Mouse (Mus musculus): Measurements from ENCODE around the gene Mthfsd. TPM values are rescaled to one million over a fixed set of nuclear protein-coding genes. Genes with fewer than 3 reads are reported as not detected.
A peak's percentile ranks its signal among the peaks of the same experiment; 100 is the strongest.
"Not testable (repeated sequence)": the region's sequence is repeated elsewhere in the genome, so short reads cannot be mapped to it uniquely, and the experiment has no call there.

Gene Mthfsd
- polyA plus RNA-seq (2017; shearing (Covaris generic)) = 10 to 100 TPM; 19.7 to 36.8 TPM

DNA sequence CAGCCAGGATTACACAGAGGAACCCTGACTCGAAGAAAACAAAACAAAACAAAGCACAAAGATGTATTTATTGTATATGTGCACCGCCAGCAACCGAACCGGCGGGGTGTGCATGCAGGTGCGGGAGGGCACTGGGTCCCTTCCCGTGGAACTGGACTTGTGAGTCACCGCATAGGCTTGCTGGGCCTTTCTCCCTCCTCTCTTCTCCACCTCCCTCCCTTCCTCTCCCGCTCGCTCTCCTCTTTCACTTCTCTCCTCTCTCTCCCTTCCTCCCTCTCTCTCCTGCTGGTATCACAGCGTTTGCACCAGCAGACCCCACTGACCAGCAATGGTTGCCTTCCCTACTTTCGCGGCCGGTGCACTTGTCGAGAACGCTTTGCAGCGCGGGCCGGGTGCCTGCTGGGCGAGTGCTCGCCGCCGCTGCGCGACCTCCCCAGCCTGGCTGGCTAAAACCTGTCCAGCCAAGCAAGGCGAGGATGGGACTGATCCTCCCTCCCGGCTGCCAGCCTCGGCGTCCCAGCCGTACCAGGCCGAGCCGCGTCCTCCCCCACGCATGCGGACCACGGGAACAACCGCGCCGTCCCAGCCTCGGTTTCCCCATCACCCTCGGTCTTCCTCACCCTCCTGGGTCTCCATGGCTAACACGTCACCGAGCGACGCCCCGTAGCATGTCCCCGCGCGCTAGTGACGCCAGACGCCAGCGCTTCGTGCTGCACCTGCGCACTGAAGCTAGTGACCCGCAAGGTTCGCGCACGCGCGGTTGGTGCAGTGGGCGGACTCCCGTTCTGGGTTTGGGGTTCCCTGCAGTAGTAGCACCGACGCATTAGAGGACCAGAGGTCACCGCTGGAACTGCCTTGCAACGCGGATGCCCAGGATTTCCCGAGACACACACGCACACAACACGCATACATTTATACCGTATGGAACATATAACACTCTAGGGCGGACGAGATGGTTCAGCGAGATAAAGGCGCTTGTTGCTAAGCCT is at the start of gene Mthfsd:
Mthfsd (minus strand) TSS at position 725 of the 989 bp plus-strand sequence.
- ATAC-seq = peak; percentile 88

DNA sequence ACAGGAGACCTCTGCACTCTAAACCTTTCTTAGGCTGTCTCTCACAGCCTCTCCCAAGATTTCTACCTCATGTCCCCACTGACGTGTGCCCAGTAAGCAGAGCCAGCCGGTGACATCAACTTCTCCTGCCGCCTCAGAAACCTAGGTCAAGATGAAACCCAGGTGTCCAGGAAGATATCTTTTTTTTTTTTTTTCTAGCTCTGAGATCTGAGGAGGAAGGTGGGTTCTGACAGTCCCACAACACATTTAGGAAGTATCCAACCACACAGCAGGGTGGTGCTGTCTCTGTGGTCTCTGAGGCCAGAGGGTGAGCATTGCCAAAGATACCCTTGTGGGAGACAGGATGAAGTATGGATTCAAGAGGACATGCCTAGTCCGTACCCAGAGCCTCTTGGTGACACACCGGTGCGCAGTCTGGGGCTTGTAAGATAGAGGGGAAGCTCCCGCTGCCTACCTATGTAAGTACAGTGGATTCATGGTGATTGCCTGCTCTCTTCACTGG is 48.8 kb upstream of the Mthfsd start:
- no peak for ATAC-seq

DNA sequence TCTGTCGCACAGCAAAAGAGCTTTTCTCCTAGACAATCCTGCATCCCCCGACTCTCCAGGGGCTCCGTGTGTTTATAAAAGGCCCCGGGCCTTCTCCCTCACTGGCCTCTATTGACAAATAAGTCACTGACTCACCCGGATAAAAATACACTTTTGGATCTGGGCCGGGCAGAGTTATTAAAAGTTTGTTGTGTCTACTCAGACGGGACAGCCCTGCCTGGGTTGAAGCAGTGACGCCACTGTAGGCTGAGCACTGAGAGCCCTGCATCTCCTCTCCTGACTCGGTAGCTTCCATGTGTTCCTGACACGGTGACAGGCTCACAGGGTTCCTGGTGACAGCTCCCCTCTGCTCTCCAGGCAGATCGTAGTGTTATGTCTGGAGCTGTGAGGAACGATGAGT is 44.2 kb upstream of the Mthfsd start:
- ATAC-seq = no peak

DNA sequence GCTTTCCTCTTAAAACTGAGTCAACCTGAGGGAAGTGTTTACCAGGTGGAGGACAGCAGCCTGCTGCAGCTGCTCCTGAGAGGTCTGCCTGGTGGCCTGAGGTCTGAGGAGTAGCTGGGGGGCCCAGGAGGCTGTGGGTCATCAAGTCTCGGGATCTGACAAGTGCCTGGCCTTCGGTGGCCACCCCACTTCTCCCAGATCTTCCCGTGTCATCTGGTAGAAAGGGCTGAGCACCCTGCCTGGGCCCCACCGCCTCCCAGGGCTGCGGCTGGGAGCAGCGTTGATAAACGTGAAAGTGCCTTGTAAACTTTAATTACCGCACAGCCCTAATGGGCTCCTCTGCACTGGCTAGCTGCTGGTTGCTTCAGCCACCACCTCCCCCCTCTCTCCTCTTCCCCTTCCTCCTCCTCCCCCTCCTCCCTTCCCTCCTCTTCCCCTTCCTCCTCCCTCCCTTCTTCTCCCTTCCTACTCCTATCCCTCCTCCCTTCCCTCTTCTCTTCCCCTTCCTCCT is 40.4 kb upstream of the Mthfsd start:
- ATAC-seq = no peak

DNA sequence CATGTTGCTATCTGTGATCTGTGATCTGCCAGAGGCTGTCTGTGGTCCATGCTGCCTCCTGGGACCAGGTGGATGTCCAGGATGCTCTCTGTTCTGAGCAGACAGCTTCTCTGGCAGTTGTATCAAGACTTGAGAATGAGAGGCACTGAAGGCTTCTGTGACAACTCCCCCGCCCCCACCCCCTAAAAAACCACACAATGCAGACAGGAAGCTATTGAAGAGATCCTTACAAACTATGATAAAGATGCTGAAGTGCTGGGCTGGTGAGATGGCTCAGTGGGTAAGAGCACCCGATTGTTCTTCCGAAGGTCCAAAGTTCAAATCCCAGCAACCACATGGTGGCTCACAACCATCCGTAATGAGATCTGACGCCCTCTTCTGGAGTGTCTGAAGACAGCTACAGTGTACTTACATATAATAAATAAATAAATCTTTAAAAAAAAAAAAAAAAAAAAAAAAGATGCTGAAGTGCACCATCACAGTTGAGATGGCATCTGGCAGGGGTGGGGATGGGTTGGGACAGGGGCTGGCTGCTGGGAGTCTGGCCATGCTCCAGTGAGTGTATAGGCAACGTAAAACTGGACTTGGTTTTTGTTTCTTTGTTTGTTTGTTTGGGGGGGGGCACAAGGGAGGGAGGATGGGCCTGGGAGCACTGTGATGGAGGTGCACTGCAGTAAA is 37.4 kb upstream of the Mthfsd start:
- ATAC-seq = not testable (repeated sequence)

- ATAC-seq = no peak
Observed at GRCm38 (mm10) chr8:121136856-121137255, 28.7 kb upstream of the Mthfsd start.

GRCm38 (mm10) chr8:121134512-121134911 is 26.3 kb upstream of the Mthfsd start:
- no peak for ATAC-seq

- ATAC-seq = no peak
Observed at GRCm38 (mm10) chr8:121134102-121134501, 25.9 kb upstream of the Mthfsd start.

DNA sequence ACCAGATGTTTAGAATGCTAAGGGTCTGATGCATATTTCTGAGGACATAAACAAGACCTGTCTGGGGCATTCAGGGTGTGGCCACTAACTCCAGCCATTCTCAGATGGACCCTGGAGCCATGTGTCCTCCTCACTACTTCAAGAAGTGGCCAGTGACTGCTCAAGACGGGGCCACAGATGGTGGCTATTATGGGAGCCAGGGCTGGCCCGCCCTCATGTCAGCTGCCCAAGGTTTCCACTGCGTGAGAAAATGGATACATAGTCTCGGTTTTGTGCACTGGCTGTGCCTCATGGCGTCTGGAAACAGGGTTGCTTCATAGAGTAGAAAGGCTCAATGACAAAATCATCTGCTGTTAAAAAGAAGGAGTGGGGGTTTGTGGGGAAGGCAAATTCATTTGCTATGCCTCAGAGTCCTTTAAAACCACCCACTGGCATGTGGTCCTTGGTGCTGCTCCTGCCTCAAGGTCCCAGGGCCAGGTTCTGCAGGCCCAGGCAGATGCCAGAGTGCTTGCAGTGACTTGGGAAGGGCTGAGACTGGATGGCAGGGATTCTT is 24.8 kb upstream of the Mthfsd start:
- ATAC-seq = no peak

GRCm38 (mm10) chr8:121130522-121130921 is 22.3 kb upstream of the Mthfsd start:
- no peak for ATAC-seq

- ATAC-seq = no peak
Observed at GRCm38 (mm10) chr8:121129265-121129940, 21.2 kb upstream of the Mthfsd start.

GRCm38 (mm10) chr8:121128531-121129264 is 20.5 kb upstream of the Mthfsd start:
- no peak for ATAC-seq

DNA sequence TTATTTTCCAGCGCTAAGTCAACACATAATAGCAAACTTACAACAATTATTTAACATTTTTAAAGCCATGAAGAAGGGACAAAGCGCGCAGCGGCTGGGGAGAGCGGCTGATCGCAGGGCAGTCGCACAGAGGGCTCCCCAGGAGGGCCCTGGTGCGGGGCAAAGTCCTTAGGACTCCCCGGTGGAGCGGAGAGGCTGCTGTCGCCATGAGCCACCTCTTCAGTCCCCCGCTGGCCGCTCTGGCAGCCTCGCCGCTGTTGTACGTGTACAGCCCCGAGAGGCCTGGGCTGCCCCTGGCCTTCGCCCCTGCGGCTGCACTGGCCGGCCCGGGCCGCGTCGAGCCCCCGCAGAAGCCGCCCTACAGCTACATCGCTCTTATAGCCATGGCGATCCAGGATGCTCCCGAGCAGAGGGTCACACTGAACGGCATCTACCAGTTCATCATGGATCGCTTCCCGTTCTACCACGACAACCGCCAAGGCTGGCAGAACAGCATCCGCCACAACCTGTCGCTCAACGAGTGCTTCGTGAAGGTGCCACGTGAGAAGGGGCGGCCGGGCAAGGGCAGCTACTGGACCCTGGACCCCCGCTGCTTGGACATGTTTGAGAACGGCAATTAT is 19.7 kb upstream of the Mthfsd start, which contains the start of gene Foxl1:
Foxl1 (plus strand) TSS at position 185 of the 620 bp plus-strand sequence.
- ATAC-seq = no peak

- no peak for ATAC-seq
Observed at GRCm38 (mm10) chr8:121127291-121127701, 19.1 kb upstream of the Mthfsd start.

DNA sequence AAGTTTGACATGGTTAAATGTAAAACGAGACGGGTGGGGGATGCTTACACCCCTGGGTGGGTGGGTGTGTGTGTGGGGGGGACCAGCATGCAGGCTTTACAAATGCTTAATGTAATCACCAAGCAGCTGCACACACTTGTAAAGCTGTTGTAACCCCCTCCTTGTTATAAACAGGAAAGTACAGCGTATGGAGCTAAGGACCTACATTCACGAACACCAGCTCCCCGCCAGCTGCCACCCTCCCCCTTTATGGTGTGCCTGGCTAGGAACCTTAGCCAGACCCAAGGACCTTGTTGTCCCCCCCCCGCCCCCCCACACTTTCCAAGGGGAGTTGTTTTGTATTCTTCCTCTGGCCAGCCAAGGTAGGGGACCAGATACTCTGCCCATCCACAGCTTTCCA is 18.5 kb upstream of the Mthfsd start:
- ATAC-seq = no peak

DNA sequence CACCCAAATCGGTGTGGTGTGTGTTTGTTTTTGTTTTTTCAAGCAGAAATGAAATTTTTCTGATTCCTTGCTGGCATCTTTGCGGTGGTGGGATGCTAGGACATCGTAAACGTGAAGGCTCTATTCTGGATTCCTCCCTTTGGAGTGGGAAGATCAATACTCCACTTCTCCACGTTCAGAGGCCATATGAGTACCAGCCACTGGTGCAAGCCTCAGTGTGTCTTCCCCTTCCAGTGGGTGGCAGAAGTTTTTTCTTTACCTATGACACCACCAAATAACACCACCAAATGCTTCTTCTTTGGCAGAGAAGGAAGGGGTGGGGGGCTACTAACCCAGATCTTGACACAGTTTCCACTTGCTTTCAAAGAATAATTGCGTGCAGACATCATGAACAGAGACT is 18.0 kb upstream of the Mthfsd start:
- ATAC-seq = no peak

- no peak for ATAC-seq
Observed at GRCm38 (mm10) chr8:121125311-121125876, 17.2 kb upstream of the Mthfsd start.

GRCm38 (mm10) chr8:121124547-121125239 is 16.5 kb upstream of the Mthfsd start:
- ATAC-seq = no peak

- no peak for ATAC-seq
Observed at GRCm38 (mm10) chr8:121123113-121123512, 14.9 kb upstream of the Mthfsd start.

GRCm38 (mm10) chr8:121122368-121122767 is 14.2 kb upstream of the Mthfsd start:
- no peak for ATAC-seq
